Mouse (Mus musculus) stomach, embryonic 14.5 days (tissue): ENCODE data around the gene Pdf. TPM values are rescaled to one million over a fixed set of nuclear protein-coding genes. Genes with fewer than 3 reads are reported as not detected.

Experiments
- ATAC-seq: fragments of 200-750 bp; cut with Nextera tagmentation; 2 replicates; pipeline ENCODE4 v1.8.0; 2017; ENCODE audit warnings: low read depth, moderate TSS enrichment; ENCODE audit not compliant: insufficient number of reproducible peaks, insufficient read depth, low FRiP score
- H3K27ac ChIP-seq: fragments of 300-500 bp; sonication (generic); 2 replicates; pipeline ENCODE4 v1.5.1; 2014; ENCODE audit warnings: mild to moderate bottlenecking, low read length, moderate library complexity, mixed read lengths
- H3K27me3 ChIP-seq: fragments of 300-500 bp; sonication (generic); 2 replicates; pipeline ENCODE4 v1.6.1; 2014; ENCODE audit warnings: low read length, control low read depth, mixed read lengths; ENCODE audit not compliant: control insufficient read depth, insufficient read depth
- H3K36me3 ChIP-seq: fragments of 300-500 bp; sonication (generic); 2 replicates; pipeline ENCODE4 v1.6.1; 2014; ENCODE audit warnings: mild to moderate bottlenecking, control low read depth, low read length, moderate library complexity, mixed read lengths; ENCODE audit not compliant: control insufficient read depth, insufficient read depth
- H3K4me1 ChIP-seq: fragments of 300-500 bp; sonication (generic); 2 replicates; pipeline ENCODE4 v1.6.1; 2014; ENCODE audit warnings: low read length, control low read depth, mixed read lengths; ENCODE audit not compliant: control insufficient read depth, insufficient read depth
- H3K4me2 ChIP-seq: fragments of 300-500 bp; sonication (generic); replicated peaks from 2 replicates; pipeline ENCODE4 v1.6.1; 2014; ENCODE audit warnings: low read depth, low read length, control low read depth
- H3K4me3 ChIP-seq: fragments of 300-500 bp; sonication (generic); 2 replicates; pipeline ENCODE4 v1.5.1; 2014; ENCODE audit warnings: low read depth, low read length, control low read depth
- H3K9ac ChIP-seq: fragments of 300-500 bp; sonication (generic); replicated peaks from 2 replicates; pipeline ENCODE4 v1.6.1; 2014; ENCODE audit warnings: low read depth, mild to moderate bottlenecking, control low read depth, low read length, moderate library complexity, mixed read lengths
- H3K9me3 ChIP-seq: fragments of 300-500 bp; sonication (generic); 2 replicates; pipeline ENCODE4 v1.6.1; 2016; ENCODE audit warnings: low read depth, low read length, control low read depth; ENCODE audit not compliant: control insufficient read depth
- WGBS: fragments of 180-500 bp; shearing (Covaris S2); extraction: QIAGEN DNeasy Blood & Tissue Kit; methylation state at CpG from one replicate; pipeline ENCODE4 v1.1.7; 2014; 5-methylcytosine and 5-hydroxymethylcytosine counted together
- polyA plus RNA-seq: library from polyadenylated mRNA; unstranded; fragments of >200 nt; fragmentation: Nextera tagmentation; extraction: Ambion mirVana; gene quantifications from 2 replicates; pipeline ENCODE4 v1.2.1, GENCODE M21; 2014

Pdf gene
- polyA plus RNA-seq, 1 experiment from 2014 or later: 40.4 TPM

DNA sequence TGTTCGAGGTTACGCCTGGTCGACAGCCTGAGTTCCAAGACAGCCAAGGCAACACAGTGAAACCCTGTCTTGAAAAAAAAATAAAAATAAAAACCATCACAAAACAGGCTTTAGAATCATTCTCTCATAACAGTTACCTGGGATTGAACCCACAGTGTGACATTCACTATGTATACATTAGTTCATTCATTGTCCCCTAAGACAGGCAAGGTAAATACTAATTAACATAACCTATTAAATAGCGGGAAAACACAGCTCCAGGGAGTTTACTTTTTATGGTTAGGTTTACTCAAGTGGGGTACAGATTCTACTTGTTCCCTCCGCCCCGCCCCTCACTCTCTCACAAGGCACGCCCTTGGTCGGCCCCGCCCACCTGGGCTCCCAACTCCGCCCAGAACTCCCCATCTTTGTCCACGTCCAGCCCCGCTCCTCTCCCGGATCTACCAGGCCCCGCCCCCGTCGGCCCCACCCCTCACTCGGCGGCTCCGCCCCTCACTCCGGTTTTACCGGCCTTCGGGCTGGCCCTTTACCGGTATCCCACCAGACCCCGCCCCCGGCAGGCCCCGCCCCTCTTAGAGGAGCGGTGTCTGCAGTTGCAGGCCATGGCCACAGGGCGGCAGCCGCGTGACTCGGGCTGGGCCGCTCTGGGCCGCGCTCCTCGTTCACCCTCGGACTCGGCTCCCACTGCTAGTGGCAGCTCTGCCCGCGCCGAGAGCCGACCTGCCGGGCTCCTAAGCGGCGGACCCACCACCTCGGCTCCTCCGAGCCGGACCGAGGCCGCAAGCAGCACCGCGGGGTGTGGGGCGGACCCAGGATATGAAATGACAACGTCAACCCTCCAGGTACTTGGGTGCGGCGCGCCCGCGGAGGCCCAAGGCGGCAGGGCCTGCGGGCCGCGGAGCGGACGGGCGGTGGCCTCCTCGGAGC lies 17.5 kb downstream of the Pdf start, which contains the start of gene Vps4a:
Gene Vps4a (plus strand): TSS at position 573 of the 927 bp plus-strand sequence.
- H3K27ac ChIP-seq: peak within 1 kb of the TSS; percentile 66; the same call in 1 of the 2 replicates
- H3K4me2 ChIP-seq: peak within 1 kb of the TSS; percentile 73
- ATAC-seq: peak; percentile 93
- peak within 1 kb of the TSS; percentile 95 for H3K4me3 ChIP-seq
- WGBS: 5% methylated on average over 60 of the region's 66 CpGs
- peaks cover 12% of the 10 kb centered on the region; the same call in 1 of the 2 replicates for H3K4me1 ChIP-seq
- H3K36me3 ChIP-seq: no peaks in the 10 kb centered on the region; the same call in 1 of the 2 replicates
- H3K9ac ChIP-seq: peak within 1 kb of the TSS; percentile 88
- no peaks in the 10 kb centered on the region for H3K27me3 ChIP-seq
- H3K9me3 ChIP-seq: no peaks in the 10 kb centered on the region

DNA sequence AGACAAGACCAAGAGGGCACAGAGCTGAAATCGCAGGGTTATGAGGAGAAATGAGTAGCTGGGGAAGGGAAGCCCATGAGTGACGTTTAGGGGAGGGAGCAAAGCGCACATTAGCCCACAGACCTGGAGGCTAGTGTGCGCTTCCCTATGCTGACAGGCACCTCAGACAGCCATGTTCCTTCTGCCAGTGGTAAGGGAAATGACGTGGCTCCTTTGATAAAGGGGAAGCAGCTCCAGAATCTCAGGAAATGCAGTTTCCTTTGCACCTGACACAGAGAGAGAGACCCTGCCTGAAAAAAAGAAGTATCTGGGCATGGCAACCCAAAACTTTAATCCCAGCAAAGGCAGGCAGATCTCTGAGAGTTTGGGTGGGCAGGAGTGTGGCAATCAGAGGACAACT lies 18.4 kb downstream of the Pdf start:
- Histone ChIP-seq H3K4me3 (no peak overlapping the region), H3K9me3 (no peaks in the 10 kb centered on the region), H3K36me3 (no peaks in the 10 kb centered on the region), H3K27ac (0 out of 2 replicates have a peak overlapping the region, but pooled peaks have one; percentile 15), H3K27me3 (no peaks in the 10 kb centered on the region), H3K9ac (no peak overlapping the region), H3K4me2 (no peak overlapping the region), H3K4me1 (peaks cover 12% of the 10 kb centered on the region; the same call in 1 of the 2 replicates)
- WGBS: 66% methylated on average over 5 of the region's 5 CpGs
- ATAC-seq: no peak

DNA sequence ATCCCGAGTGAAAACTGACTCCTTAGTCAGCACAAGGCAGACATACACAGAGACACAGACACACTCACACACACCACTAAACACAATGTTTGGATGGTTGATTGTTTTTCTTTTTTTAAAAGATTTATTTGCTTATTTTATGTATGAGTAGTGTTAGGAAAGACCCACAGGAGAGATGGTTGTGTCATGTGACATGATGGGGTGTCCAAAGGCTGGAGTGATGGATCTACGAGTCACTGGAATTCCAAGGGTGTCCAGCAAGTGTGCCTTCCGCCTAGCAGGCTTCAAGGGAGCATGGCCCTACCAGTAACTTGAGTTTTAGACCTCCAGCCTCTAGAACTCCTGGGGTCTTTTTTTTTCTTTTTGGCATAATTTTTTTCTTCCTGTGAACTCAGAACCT lies 19.1 kb downstream of the Pdf start:
- H3K9me3 ChIP-seq: no peaks in the 10 kb centered on the region
- H3K4me1 ChIP-seq: peaks cover 12% of the 10 kb centered on the region; the same call in 1 of the 2 replicates
- H3K36me3 ChIP-seq: no peaks in the 10 kb centered on the region
- WGBS: 70% methylated on average over 3 of the region's 3 CpGs
- no peak overlapping the region for H3K4me3 ChIP-seq
- no peak overlapping the region for H3K9ac ChIP-seq
- ATAC-seq: no peak
- H3K27me3 ChIP-seq: no peaks in the 10 kb centered on the region
- no peak overlapping the region for H3K27ac ChIP-seq
- no peak overlapping the region for H3K4me2 ChIP-seq

DNA sequence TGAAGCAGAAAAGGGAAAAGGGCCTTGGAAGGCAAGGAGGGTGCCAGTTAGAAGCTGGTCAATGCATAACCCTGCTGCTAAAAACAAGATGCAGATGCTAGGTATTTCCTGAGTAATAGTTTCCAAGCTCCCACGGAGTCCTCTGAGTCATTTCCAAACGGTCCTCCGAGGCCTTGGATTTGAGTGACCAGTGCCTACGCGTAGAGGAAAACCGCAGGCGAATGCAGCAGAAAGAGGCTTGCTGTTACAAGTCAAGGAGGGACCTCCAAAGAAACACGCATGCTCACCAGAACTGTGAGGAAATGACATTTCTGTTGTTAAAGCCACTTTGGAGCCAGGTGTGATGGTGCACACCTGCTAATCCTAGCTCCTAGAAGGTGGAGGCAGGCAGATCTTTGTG lies 24.9 kb downstream of the Pdf start:
- Histone ChIP-seq H3K4me2 (no peak overlapping the region), H3K9ac (no peak overlapping the region), H3K27me3 (no peaks in the 10 kb centered on the region), H3K9me3 (no peaks in the 10 kb centered on the region), H3K4me1 (no peaks in the 10 kb centered on the region), H3K4me3 (no peak overlapping the region), H3K27ac (no peak overlapping the region), H3K36me3 (no peaks in the 10 kb centered on the region)
- WGBS: 87% methylated on average over 8 of the region's 8 CpGs
- no peak for ATAC-seq

DNA sequence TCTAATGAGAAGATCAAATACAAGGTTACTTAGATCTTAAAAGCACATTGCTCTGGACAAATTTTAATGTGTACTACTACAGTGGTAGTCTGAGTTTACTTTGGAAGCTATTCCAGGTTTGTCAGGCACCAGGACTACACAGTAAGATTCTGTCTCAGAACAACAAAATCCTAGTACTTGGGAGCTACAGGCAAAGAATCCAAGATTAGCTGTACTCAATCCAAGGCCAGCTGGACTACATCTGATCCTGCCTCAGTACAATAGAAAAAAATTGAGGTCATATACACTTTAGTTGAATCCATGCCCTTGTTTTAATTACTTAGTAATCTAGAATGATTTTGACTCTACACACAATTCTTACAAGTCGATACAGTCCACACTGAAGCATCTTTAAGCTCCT lies 33.5 kb downstream of the Pdf start:
- WGBS: 85% methylated on average over 1 of the region's 1 CpGs
- H3K9me3 ChIP-seq: no peaks in the 10 kb centered on the region
- H3K4me2 ChIP-seq: no peak overlapping the region
- H3K36me3 ChIP-seq: peaks cover 5% of the 10 kb centered on the region
- no peaks in the 10 kb centered on the region for H3K4me1 ChIP-seq
- no peak overlapping the region for H3K4me3 ChIP-seq
- ATAC-seq: no peak
- no peaks in the 10 kb centered on the region for H3K27me3 ChIP-seq
- H3K9ac ChIP-seq: no peak overlapping the region
- H3K27ac ChIP-seq: no peak overlapping the region

DNA sequence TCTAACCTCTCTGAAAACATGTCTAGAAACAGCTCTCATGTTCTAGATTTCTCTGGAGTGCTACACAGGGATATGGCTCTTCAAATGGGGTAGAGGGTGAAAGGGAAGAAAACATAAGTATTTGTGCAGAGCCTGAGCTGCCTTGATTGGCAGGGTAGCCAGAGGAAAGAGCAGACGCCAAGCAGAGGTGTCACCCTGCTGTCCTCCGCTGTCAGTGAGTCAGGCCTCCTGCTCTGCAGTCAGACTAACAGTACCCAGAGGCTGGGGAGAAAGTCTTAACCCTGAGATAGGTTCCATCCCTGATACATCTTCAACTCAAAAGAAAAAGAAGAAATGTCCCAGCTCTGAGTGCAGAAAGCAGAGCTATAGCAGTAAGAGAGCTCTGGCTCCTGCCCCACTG lies 35.7 kb downstream of the Pdf start:
- peaks cover 6% of the 10 kb centered on the region for H3K36me3 ChIP-seq

DNA sequence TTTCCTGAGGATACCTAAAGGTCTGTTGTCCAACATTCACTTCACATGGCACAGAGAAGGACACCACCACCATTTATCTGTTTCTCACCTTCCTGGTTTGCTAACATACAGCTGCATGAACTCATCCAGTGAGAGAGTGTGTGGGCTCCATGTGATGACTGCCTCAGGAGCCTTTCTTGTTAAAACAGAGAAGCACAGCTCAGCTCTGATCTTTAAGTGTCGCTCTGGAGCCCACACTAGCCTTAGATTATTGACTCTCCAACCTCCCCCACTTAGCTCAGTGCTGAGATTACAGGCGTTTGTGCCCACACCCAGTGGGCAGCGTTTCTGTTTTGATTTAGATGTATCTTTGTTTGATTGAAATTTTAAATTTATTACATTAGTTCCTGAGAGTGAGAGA lies 40.6 kb downstream of the Pdf start:
- 77% methylated on average over 3 of the region's 3 CpGs for WGBS
- no peak overlapping the region for H3K4me3 ChIP-seq
- no peaks in the 10 kb centered on the region for H3K4me1 ChIP-seq
- no peaks in the 10 kb centered on the region for H3K9me3 ChIP-seq
- no peak overlapping the region for H3K4me2 ChIP-seq
- no peak for ATAC-seq
- no peak overlapping the region for H3K9ac ChIP-seq
- H3K36me3 ChIP-seq: peaks cover 11% of the 10 kb centered on the region
- H3K27ac ChIP-seq: no peak overlapping the region
- no peaks in the 10 kb centered on the region for H3K27me3 ChIP-seq

More for the DNA sequence above, 35.7 kb downstream of the Pdf start:
- Histone ChIP-seq H3K4me2 (no peak overlapping the region), H3K27me3 (no peaks in the 10 kb centered on the region), H3K4me3 (no peak overlapping the region), H3K27ac (no peak overlapping the region), H3K9ac (no peak overlapping the region), H3K9me3 (no peaks in the 10 kb centered on the region), H3K4me1 (no peaks in the 10 kb centered on the region)
- ATAC-seq: no peak
- 77% methylated on average over 2 of the region's 2 CpGs for WGBS

DNA sequence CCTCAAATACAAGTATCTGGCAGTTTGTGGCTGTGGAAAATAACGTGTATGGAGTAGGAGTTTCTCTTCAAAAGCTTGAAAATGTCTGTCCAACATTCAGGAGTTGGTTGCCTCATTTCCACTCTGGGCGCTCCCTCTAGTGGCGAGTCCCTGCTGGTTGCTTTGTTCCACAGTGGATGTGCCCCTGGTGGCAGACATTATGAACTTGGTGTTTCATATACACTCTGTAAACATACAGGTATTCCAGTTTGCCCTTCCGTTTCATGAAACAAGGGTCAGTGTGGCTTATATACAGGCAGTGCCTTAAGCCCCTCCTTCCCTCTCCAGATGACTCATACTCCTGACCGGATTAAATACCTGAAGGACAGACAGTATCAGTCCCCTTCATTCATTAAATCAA lies 45.9 kb downstream of the Pdf start:
- H3K27ac ChIP-seq: no peak overlapping the region; the same call in 1 of the 2 replicates
- H3K36me3 ChIP-seq: peaks cover 8% of the 10 kb centered on the region
- H3K9ac ChIP-seq: no peak overlapping the region
- no peak overlapping the region for H3K4me2 ChIP-seq
- no peaks in the 10 kb centered on the region for H3K27me3 ChIP-seq
- 23% methylated on average over 5 of the region's 5 CpGs for WGBS
- no peaks in the 10 kb centered on the region for H3K9me3 ChIP-seq
- H3K4me1 ChIP-seq: no peaks in the 10 kb centered on the region
- ATAC-seq: peak; percentile 88
- no peak overlapping the region for H3K4me3 ChIP-seq
